Mouse (Mus musculus): ENCODE measurements at regions not wholly inside any gene's neighbourhood (a gene's known extent, or its start where the extent isn't known, plus 50 kb on each side); places are given as distances from the start of the nearest gene placed in this dataset.

- H3K4me3 ChIP-seq (replicated peaks) = peak overlapping the region; percentile 33
- no peaks in the 10 kb centered on the region for H3K36me3 ChIP-seq
- 9% methylated on average over 16 of the region's 16 CpGs for WGBS
- H3K4me2 ChIP-seq = peak overlapping the region; percentile 52
- H3K4me1 ChIP-seq = peaks cover 9% of the 10 kb centered on the region; the same call in 1 of the 2 replicates
- ATAC-seq (replicated peaks; ENCODE audit: low FRiP score) = no peak
- H3K9me3 ChIP-seq (replicated peaks) = no peaks in the 10 kb centered on the region
- no peak overlapping the region for H3K27ac ChIP-seq
- H3K9ac ChIP-seq = no peak overlapping the region
- peaks cover 30% of the 10 kb centered on the region for H3K27me3 ChIP-seq
Measured at GRCm38 (mm10) chr13:58471704-58472103, 68.6 kb upstream of the Hnrnpk start.

DNA sequence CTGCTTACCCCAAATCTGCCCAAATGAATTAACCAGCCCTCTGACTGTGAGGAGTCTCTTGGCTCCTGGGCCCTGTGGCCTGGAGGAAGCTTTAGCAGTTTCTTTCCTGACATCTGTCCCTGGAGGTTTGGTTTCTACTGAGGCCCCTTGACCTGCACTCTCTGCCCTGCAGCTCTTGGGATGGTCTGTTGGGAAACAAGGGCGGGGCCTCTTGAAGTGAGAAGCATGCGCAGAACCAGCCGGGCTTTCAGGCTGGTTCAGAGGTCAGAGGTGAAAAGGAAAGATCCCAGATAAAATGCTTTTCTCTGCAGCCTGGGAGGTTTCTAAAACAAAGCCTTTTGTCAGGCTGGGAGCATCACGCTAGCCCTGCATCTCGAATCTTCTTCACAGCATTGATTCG lies 66.6 kb upstream of the Hnrnpk start:
- no peak overlapping the region for H3K4me2 ChIP-seq
- peaks cover 9% of the 10 kb centered on the region; the same call in 1 of the 2 replicates for H3K4me1 ChIP-seq
- WGBS = 20% methylated on average over 6 of the region's 6 CpGs
- H3K36me3 ChIP-seq = no peaks in the 10 kb centered on the region
- H3K9ac ChIP-seq = no peak overlapping the region
- no peaks in the 10 kb centered on the region for H3K9me3 ChIP-seq (replicated peaks)
- H3K27me3 ChIP-seq = peaks cover 30% of the 10 kb centered on the region
- ATAC-seq (replicated peaks; ENCODE audit: low FRiP score) = no peak
- no peak overlapping the region for H3K4me3 ChIP-seq (replicated peaks)
- no peak overlapping the region for H3K27ac ChIP-seq

DNA sequence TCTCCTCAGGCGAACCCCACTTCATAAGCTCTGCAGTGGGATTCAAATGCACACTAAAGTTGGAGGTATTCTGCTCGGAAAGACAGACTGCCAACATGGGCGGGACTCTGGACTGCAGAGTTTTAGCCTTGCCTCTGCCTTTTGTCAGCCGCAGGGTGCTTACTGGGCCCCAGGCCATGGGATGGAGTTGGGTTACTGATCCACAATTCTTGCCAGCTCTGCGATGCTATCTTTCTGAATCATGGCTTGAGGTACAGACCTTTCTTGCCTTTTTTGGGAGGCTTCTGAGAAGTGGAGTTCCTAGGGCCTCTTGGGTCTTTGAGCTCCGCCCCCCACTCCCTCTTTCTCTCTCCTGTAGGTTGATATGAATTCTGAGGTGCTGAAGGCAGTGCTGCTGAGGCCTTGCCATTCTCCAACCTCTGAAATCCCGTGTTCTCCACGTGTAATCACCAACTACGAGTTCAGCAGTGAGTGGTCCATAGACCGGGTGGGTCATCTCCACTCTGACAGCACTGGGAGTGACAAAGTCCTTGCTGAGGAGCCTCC lies 64.0 kb upstream of the Hnrnpk start:
- no peak overlapping the region for H3K4me3 ChIP-seq (replicated peaks)
- peaks cover 18% of the 10 kb centered on the region for H3K27me3 ChIP-seq
- H3K27ac ChIP-seq = no peak overlapping the region
- H3K4me1 ChIP-seq = peaks cover 9% of the 10 kb centered on the region; the same call in 1 of the 2 replicates
- H3K9me3 ChIP-seq (replicated peaks) = no peaks in the 10 kb centered on the region
- WGBS = 86% methylated on average over 10 of the region's 10 CpGs
- no peak overlapping the region for H3K4me2 ChIP-seq
- ATAC-seq (replicated peaks; ENCODE audit: low FRiP score) = no peak
- no peaks in the 10 kb centered on the region for H3K36me3 ChIP-seq
- no peak overlapping the region for H3K9ac ChIP-seq

DNA sequence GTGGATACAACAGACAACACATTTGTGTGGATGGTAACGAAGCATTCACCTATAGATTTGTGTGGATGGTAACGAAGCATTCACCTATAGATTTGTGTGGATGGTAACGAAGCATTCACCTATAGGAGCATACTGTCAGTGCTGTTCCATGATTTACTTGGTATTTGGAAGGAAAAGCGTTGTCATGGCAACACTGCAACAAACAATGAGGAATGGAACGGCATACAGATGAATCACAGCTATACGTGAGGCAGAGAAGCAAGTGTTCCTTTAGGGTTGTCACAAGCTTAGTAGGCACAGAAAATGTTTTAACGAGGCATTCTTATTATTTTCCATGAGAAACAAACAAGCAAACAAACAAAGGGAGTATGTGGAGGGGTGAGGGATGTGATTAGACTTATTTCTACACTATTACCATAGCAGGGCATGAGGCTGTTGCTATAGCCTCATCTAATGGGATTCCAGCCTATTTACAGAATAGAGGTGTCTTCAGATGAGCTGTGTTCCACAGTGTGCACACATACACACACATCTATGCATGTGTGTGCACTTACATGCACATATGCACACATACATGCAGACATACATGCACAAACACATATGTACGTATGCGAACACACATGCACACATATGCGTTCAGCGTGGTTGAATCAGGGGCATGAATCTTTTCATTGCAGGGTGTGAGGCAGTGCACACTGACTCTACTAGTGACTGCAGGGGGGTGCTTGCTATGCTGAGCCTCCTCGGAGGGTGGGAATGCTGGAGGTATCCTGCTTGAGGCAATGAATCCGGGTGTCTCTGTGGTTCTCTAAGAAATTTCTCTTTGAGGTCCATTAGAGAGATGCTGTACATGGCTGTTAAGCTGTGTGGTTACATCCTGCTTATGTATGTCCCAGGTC lies 62.3 kb upstream of the Hnrnpk start:
- Histone ChIP-seq H3K9ac (no peak overlapping the region), H3K9me3 (replicated peaks) (no peaks in the 10 kb centered on the region), H3K36me3 (no peaks in the 10 kb centered on the region), H3K4me2 (no peak overlapping the region), H3K4me3 (replicated peaks) (no peak overlapping the region), H3K27ac (no peak overlapping the region), H3K4me1 (peaks cover 3% of the 10 kb centered on the region; the same call in 1 of the 2 replicates), H3K27me3 (0 out of 2 replicates have a peak, but pooled peaks cover 2% of the 10 kb centered on the region)
- no peak for ATAC-seq (replicated peaks; ENCODE audit: low FRiP score)
- WGBS = 78% methylated on average over 13 of the region's 13 CpGs

All from kidney, embryonic 15.5 days (tissue).